Mouse (Mus musculus): ENCODE measurements around the gene Zcchc24. TPM values are rescaled to one million over a fixed set of nuclear protein-coding genes. Genes with fewer than 3 reads are reported as not detected.
A peak's percentile ranks its signal among the peaks of the same experiment; 100 is the strongest.

The Zcchc24 gene
- polyA plus RNA-seq, 1 experiment from 2014 or later: 15.2 TPM

GRCm38 (mm10) chr14:25701986-25702385 is 66.9 kb downstream of the Zcchc24 start:
- Histone ChIP-seq H3K27ac (replicated peaks) (no peak overlapping the region), H3K27me3 (replicated peaks; ENCODE audit: low read depth, poor library complexity, severe bottlenecking) (no peaks in the 10 kb centered on the region), H3K36me3 (replicated peaks) (peaks cover 42% of the 10 kb centered on the region), H3K4me3 (no peak overlapping the region), H3K9me3 (no peaks in the 10 kb centered on the region), H3K4me1 (no peaks in the 10 kb centered on the region)
- DNase-seq (ENCODE audit: low spot score): no peak

DNA sequence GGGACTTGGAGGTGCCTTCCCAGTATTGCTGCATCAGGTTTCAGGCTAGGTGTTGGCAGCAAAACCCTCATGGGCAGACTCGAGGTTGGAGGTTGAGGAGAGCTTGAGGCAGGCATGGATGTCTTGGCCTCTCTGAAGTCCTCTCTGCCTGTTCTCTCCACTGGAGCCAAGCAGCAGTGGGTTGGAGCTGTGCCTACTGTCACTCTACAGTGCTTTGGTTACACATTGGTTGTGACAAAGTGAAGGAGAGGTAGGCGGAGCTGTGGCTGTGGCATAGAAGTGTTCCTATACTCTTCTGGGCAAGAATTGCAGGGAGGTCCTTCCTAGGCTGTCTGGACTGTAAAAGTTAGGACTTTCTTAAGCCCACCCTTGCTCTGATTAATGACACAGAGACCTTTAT is 72.5 kb downstream of the Zcchc24 start:
- Histone ChIP-seq H3K4me3 (no peak overlapping the region), H3K36me3 (replicated peaks) (peaks cover 57% of the 10 kb centered on the region), H3K4me1 (peaks cover 25% of the 10 kb centered on the region), H3K27me3 (replicated peaks; ENCODE audit: low read depth, poor library complexity, severe bottlenecking) (no peaks in the 10 kb centered on the region), H3K9me3 (no peaks in the 10 kb centered on the region), H3K27ac (replicated peaks) (no peak overlapping the region)
- DNase-seq (ENCODE audit: low spot score): no peak
- 75% methylated on average over 2 of the region's 2 CpGs for WGBS

GRCm38 (mm10) chr14:25695059-25695458 is 73.8 kb downstream of the Zcchc24 start:
- Histone ChIP-seq H3K27me3 (replicated peaks; ENCODE audit: low read depth, poor library complexity, severe bottlenecking) (no peaks in the 10 kb centered on the region), H3K9me3 (no peaks in the 10 kb centered on the region), H3K27ac (replicated peaks) (peak overlapping the region; percentile 88; the same call in 1 of the 2 replicates), H3K4me3 (peak overlapping the region; percentile 81), H3K4me1 (peaks cover 25% of the 10 kb centered on the region), H3K36me3 (replicated peaks) (peaks cover 46% of the 10 kb centered on the region)
- no peak for DNase-seq (ENCODE audit: low spot score)
- WGBS: 73% methylated on average over 6 of the region's 6 CpGs

DNA sequence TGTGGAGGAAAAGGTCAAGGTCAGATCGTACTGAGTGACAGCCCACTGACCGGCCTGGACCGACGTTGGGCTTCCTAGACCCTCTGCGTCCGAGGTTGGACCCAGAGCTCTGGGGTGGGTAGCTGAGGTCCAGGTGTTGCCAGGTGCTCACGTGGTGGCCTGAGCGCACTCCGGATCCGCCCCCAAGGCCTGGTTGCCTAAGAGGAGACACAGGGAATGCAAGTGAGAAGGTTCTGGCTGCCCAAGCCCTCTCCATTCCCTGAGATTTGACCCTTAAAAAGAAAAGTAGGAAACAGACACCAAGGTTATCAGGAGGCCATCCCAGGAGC is 74.3 kb downstream of the Zcchc24 start:
- H3K4me3 ChIP-seq: peak overlapping the region; percentile 81
- WGBS: 1% methylated on average over 10 of the region's 10 CpGs
- H3K36me3 ChIP-seq (replicated peaks): peaks cover 41% of the 10 kb centered on the region
- H3K27me3 ChIP-seq (replicated peaks; ENCODE audit: low read depth, poor library complexity, severe bottlenecking): no peaks in the 10 kb centered on the region
- peaks cover 25% of the 10 kb centered on the region for H3K4me1 ChIP-seq
- peak; percentile 50 for DNase-seq (ENCODE audit: low spot score)
- no peaks in the 10 kb centered on the region for H3K9me3 ChIP-seq
- H3K27ac ChIP-seq (replicated peaks): peak overlapping the region; percentile 88

DNA sequence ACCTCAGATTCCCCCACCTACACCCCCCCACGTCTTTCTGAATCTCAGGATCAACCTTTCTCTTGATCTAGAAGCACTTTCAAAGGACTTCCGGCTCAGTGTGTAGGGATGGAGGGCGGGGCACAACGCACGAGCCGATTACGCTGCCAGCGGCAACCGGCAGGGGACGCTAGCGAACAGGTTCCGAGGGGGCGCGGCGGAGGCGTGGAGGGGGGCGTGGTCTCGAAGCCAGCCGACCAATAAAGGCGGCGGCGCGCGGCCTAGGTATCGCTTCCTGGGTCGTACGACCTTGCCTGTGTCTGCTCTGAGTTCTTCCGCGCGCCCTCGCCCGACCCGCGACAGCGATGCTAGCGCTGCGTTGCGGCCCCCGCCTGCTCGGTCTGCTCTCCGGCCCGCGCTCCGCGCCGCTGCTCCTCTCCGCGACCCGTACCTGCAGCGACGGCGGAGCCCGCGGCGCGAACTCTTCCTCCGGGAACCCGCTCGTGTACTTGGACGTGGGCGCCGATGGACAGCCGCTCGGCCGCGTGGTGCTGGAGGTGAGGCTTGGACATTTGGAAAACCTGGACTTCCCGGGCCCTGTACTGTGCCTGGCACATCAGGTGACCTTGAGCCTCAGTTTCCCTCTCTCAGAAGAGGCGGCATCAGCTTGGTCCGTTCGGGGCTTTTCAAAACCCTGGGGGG is 74.8 kb downstream of the Zcchc24 start, which contains the start of gene Ppif:
Gene Ppif (plus strand): TSS at position 267 of the 681 bp plus-strand sequence.
- Histone ChIP-seq H3K36me3 (replicated peaks) (peaks cover 36% of the 10 kb centered on the region), H3K4me3 (peak within 1 kb of the TSS; percentile 81), H3K27me3 (replicated peaks; ENCODE audit: low read depth, poor library complexity, severe bottlenecking) (no peaks in the 10 kb centered on the region), H3K4me1 (peaks cover 25% of the 10 kb centered on the region), H3K9me3 (no peaks in the 10 kb centered on the region), H3K27ac (replicated peaks) (peak within 1 kb of the TSS; percentile 88)
- DNase-seq (ENCODE audit: low spot score): peak; percentile 98
- under 1% methylated on average over 70 of the region's 70 CpGs for WGBS

GRCm38 (mm10) chr14:25693271-25693887 is 75.5 kb downstream of the Zcchc24 start:
- Histone ChIP-seq H3K36me3 (replicated peaks) (peaks cover 30% of the 10 kb centered on the region), H3K27me3 (replicated peaks; ENCODE audit: low read depth, poor library complexity, severe bottlenecking) (no peaks in the 10 kb centered on the region), H3K27ac (replicated peaks) (peak overlapping the region; percentile 88), H3K4me1 (peaks cover 25% of the 10 kb centered on the region), H3K9me3 (no peaks in the 10 kb centered on the region), H3K4me3 (peak overlapping the region; percentile 81)
- 74% methylated on average over 6 of the region's 6 CpGs for WGBS
- DNase-seq (ENCODE audit: low spot score): no peak

- Histone ChIP-seq H3K27me3 (replicated peaks; ENCODE audit: low read depth, poor library complexity, severe bottlenecking) (no peaks in the 10 kb centered on the region), H3K4me3 (no peak overlapping the region), H3K36me3 (replicated peaks) (no peaks in the 10 kb centered on the region), H3K27ac (replicated peaks) (no peak overlapping the region), H3K4me1 (peaks cover 8% of the 10 kb centered on the region; the same call in 1 of the 2 replicates), H3K9me3 (no peaks in the 10 kb centered on the region)
- WGBS: 85% methylated on average over 10 of the region's 10 CpGs
- no peak for DNase-seq (ENCODE audit: low spot score)
Measured at GRCm38 (mm10) chr14:25686983-25687901, 81.6 kb downstream of the Zcchc24 start.

GRCm38 (mm10) chr14:25686216-25686945 is 82.5 kb downstream of the Zcchc24 start:
- Histone ChIP-seq H3K4me1 (peaks cover 8% of the 10 kb centered on the region; the same call in 1 of the 2 replicates), H3K27ac (replicated peaks) (no peak overlapping the region), H3K9me3 (no peaks in the 10 kb centered on the region), H3K36me3 (replicated peaks) (no peaks in the 10 kb centered on the region), H3K4me3 (no peak overlapping the region), H3K27me3 (replicated peaks; ENCODE audit: low read depth, poor library complexity, severe bottlenecking) (no peaks in the 10 kb centered on the region)
- WGBS: 82% methylated on average over 7 of the region's 7 CpGs
- DNase-seq (ENCODE audit: low spot score): no peak

DNA sequence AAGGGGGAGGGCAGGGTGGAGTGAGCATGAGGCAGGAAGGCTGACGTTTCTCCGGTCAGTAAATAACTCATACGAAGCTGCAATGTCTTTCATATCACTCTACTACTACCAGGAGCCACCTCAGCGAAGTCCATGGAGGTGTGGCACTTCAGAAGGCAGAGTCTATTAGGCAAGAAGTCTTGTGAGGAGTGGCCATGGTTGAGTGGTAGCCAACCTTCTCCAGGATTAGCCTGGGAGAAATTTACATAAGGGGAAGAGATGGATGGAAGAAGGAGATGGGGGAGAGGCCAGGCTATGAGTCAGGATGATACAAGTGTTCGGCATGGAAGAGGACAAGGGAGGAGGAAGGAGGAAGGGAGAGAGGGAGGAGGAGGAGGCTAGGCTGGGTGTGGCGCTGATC is 86.8 kb downstream of the Zcchc24 start:
- DNase-seq (ENCODE audit: low spot score): no peak
- 82% methylated on average over 6 of the region's 6 CpGs for WGBS
- H3K9me3 ChIP-seq: no peaks in the 10 kb centered on the region
- H3K27me3 ChIP-seq (replicated peaks; ENCODE audit: low read depth, poor library complexity, severe bottlenecking): 0 out of 2 replicates have a peak, but pooled peaks cover 4% of the 10 kb centered on the region
- H3K4me3 ChIP-seq: no peak overlapping the region
- no peak overlapping the region for H3K27ac ChIP-seq (replicated peaks)
- H3K4me1 ChIP-seq: peaks cover 14% of the 10 kb centered on the region
- H3K36me3 ChIP-seq (replicated peaks): no peaks in the 10 kb centered on the region

DNA sequence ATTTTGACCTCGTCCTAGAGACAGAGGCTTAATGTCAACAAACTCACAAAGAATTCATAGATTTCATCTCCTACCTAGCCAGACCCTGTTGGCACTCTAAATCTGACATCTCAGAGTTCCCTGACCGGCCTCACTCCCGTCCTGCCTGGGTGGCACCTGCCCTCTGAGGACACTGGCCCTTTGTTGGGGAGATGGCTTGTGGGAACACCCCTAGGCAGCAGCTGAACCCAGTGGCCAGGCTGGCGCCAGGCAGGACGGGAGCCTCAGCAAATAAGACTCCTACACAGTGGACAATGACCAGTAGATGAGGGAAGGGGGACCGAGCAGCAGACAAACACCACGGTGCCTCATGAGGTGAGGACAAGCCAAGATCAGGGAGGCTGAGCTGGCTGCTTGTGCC is 89.2 kb downstream of the Zcchc24 start:
- Histone ChIP-seq H3K27me3 (replicated peaks; ENCODE audit: low read depth, poor library complexity, severe bottlenecking) (0 out of 2 replicates have a peak, but pooled peaks cover 4% of the 10 kb centered on the region), H3K9me3 (no peaks in the 10 kb centered on the region), H3K4me1 (peaks cover 6% of the 10 kb centered on the region), H3K27ac (replicated peaks) (no peak overlapping the region), H3K4me3 (no peak overlapping the region), H3K36me3 (replicated peaks) (no peaks in the 10 kb centered on the region)
- DNase-seq (ENCODE audit: low spot score): no peak
- WGBS: 66% methylated on average over 7 of the region's 7 CpGs

GRCm38 (mm10) chr14:25667587-25667986 is 101.3 kb downstream of the Zcchc24 start:
- Histone ChIP-seq H3K36me3 (replicated peaks) (peaks cover 57% of the 10 kb centered on the region), H3K4me3 (no peak overlapping the region), H3K9me3 (no peaks in the 10 kb centered on the region), H3K4me1 (no peaks in the 10 kb centered on the region; the same call in 1 of the 2 replicates), H3K27ac (replicated peaks) (no peak overlapping the region), H3K27me3 (replicated peaks; ENCODE audit: low read depth, poor library complexity, severe bottlenecking) (no peaks in the 10 kb centered on the region)
- no peak for DNase-seq (ENCODE audit: low spot score)
- 79% methylated on average over 3 of the region's 3 CpGs for WGBS
